Comparison of ENCODE assay signal across 15 mouse cellular contexts in the genomic region with DNA sequence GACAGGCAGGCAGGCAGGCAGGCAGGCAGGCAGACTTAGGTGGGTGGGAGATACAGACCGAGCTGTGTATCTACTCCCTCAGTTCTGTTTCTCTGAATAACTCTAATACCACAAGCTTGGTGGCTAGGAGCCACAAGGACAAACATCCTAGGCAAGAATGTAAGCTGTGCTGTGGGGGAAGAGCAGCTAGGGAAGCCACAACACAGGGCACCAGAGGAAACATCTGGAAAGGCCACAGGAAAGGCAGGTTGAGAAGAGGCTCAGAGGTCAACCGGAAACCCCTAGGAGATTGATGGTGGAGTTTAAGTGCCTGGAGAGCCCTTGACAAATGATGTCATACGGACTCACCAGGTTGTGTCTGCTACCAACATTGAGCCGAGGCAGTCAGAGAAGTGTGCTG. TPM values are rescaled to one million over a fixed set of nuclear protein-coding genes. Genes with fewer than 3 reads are reported as not detected.
DNase-seq lines count a peak whose midpoint lies in the region; ATAC-seq and TF ChIP-seq lines count a peak whose summit lies in the region.
"Had no signal": no experiment of that assay in that cellular context is flagged by ENCODE, and none has a peak within 500 bp of the region (broad histone marks: within the 10 kb centered on the region; RNA-seq: fewer than 3 reads in every experiment).

No protein-coding gene starts in this region.

- no peaks in the 10 kb centered on the region for H3K4me1 ChIP-seq in heart, embryonic 11.5 days (ENCODE audit: control insufficient read depth, insufficient read depth, low read length)
- H3K4me1 ChIP-seq in liver, postnatal 0 days (ENCODE audit: insufficient read depth), result no peaks in the 10 kb centered on the region
- H3K4me1 ChIP-seq in liver, embryonic 11.5 days (replicated peaks; ENCODE audit: control insufficient read depth, insufficient read depth, low read length), result no peaks in the 10 kb centered on the region
- H3K4me1 ChIP-seq: embryonic facial prominence, embryonic 15.5 days; forebrain, embryonic 12.5 days; midbrain, embryonic 10.5 days had no signal

- H3K27me3 ChIP-seq in heart, embryonic 11.5 days (ENCODE audit: control insufficient read depth, insufficient read depth, low read length), result no peaks in the 10 kb centered on the region
- H3K27me3 ChIP-seq in liver, postnatal 0 days (ENCODE audit: insufficient read depth, low read length), result no peaks in the 10 kb centered on the region
- H3K27me3 ChIP-seq in liver, embryonic 11.5 days (replicated peaks; ENCODE audit: control insufficient read depth, insufficient read depth, low read length), result no peaks in the 10 kb centered on the region
- H3K27me3 ChIP-seq: embryonic facial prominence, embryonic 15.5 days; forebrain, embryonic 12.5 days had no signal

- no peak overlapping the region for H3K4me3 ChIP-seq in heart, embryonic 11.5 days (ENCODE audit: low read depth, low read length)
- H3K4me3 ChIP-seq in liver, postnatal 0 days (ENCODE audit: low read depth, low read length), result no peak overlapping the region
- H3K4me3 ChIP-seq in liver, embryonic 11.5 days (ENCODE audit: low read depth, low read length), result no peak overlapping the region
- H3K4me3 ChIP-seq: embryonic facial prominence, embryonic 15.5 days; forebrain, embryonic 12.5 days; midbrain, embryonic 10.5 days had no signal

- H3K9me3 ChIP-seq in heart, embryonic 11.5 days (replicated peaks; ENCODE audit: control insufficient read depth, low read length), result no peaks in the 10 kb centered on the region
- no peaks in the 10 kb centered on the region for H3K9me3 ChIP-seq in liver, postnatal 0 days (ENCODE audit: low read length)
- H3K9me3 ChIP-seq in liver, embryonic 11.5 days (ENCODE audit: control insufficient read depth, low read length), result no peaks in the 10 kb centered on the region
- H3K9me3 ChIP-seq: embryonic facial prominence, embryonic 15.5 days; forebrain, embryonic 12.5 days; midbrain, embryonic 10.5 days had no signal

- peak overlapping the region; percentile 6; the same call in 1 of the 2 replicates for H3K9ac ChIP-seq in heart, embryonic 11.5 days (ENCODE audit: low read depth, low read length)
- H3K9ac ChIP-seq in liver, postnatal 0 days (replicated peaks), result no peak overlapping the region
- H3K9ac ChIP-seq in liver, embryonic 11.5 days (ENCODE audit: low read depth, low read length), result no peak overlapping the region
- H3K9ac ChIP-seq: embryonic facial prominence, embryonic 15.5 days; forebrain, embryonic 12.5 days had no signal

- no peak for DNase-seq in heart, postnatal 14 days
- DNase-seq in liver, postnatal 0 days, result no peak
- no peak for DNase-seq in liver, embryonic 11.5 days (ENCODE audit: low spot score)
- peak; percentile 25 for DNase-seq in embryo, embryonic 11 days
- DNase-seq in lung, postnatal 10 days, result peak; percentile 47
- DNase-seq in left cerebral cortex, postnatal 4 days, result no peak
- DNase-seq: cerebellum, adult 9-11 months; heart, adult 11 months; heart, postnatal 36 days; right cerebral cortex, postnatal 14 days had no signal

- TF ChIP-seq EP300 in liver, postnatal 0 days (IDR thresholded peaks at IDR 0.05; ENCODE audit: low read depth), result no peak

- intact Hi-C loops in heart, postnatal 14 days (cut with DNase I), result no loop called here
- intact Hi-C loops in left cerebral cortex, postnatal 4 days (cut with DNase I), result no loop called here

- no peak for ATAC-seq in heart, embryonic 11.5 days (replicated peaks; ENCODE audit: insufficient number of reproducible peaks, low FRiP score, low TSS enrichment)
- ATAC-seq in liver, postnatal 0 days, result peak; percentile 29; the same call in 1 of the 2 replicates
- ATAC-seq in liver, embryonic 11.5 days (replicated peaks; ENCODE audit: low FRiP score), result no peak; the same call in 1 of the 2 replicates
- ATAC-seq: activated CD4-positive, CD25-positive, alpha-beta regulatory T cell, adult 4 months had no signal

- H3K27ac ChIP-seq in heart, embryonic 11.5 days (ENCODE audit: low read depth, low read length), result no peak overlapping the region
- H3K27ac ChIP-seq in liver, postnatal 0 days (ENCODE audit: low read depth), result no peak overlapping the region
- no peak overlapping the region for H3K27ac ChIP-seq in liver, embryonic 11.5 days (ENCODE audit: low read depth, low read length)
- H3K27ac ChIP-seq: embryonic facial prominence, embryonic 15.5 days; forebrain, embryonic 12.5 days; midbrain, embryonic 10.5 days had no signal

- WGBS in heart, embryonic 11.5 days (ENCODE audit: insufficient replicate concordance), result 44% methylated on average over 4 of the region's 4 CpGs
- 25% methylated on average over 4 of the region's 4 CpGs for WGBS in liver, postnatal 0 days (ENCODE audit: insufficient replicate concordance)
- WGBS in liver, embryonic 11.5 days, result 27% methylated on average over 4 of the region's 4 CpGs

- H3K36me3 ChIP-seq in heart, embryonic 11.5 days (ENCODE audit: control insufficient read depth, insufficient read depth, low read length), result no peaks in the 10 kb centered on the region
- no peaks in the 10 kb centered on the region for H3K36me3 ChIP-seq in liver, postnatal 0 days (replicated peaks; ENCODE audit: insufficient read depth, low read length)
- H3K36me3 ChIP-seq in liver, embryonic 11.5 days (ENCODE audit: control insufficient read depth, insufficient read depth, low read length), result no peaks in the 10 kb centered on the region
- H3K36me3 ChIP-seq: embryonic facial prominence, embryonic 15.5 days; forebrain, embryonic 12.5 days; midbrain, embryonic 10.5 days had no signal

- H3K4me2 ChIP-seq in heart, embryonic 11.5 days, result no peak overlapping the region
- no peak overlapping the region for H3K4me2 ChIP-seq in liver, postnatal 0 days (ENCODE audit: low read depth, low read length)
- no peak overlapping the region for H3K4me2 ChIP-seq in liver, embryonic 11.5 days
- H3K4me2 ChIP-seq: embryonic facial prominence, embryonic 15.5 days; forebrain, embryonic 12.5 days had no signal

- no peak for TF ChIP-seq CTCF in liver, postnatal 0 days (IDR thresholded peaks at IDR 0.05; ENCODE audit: low read depth)

RNA-seq across cellular contexts. Expression of gene Adcy9, which starts 16.4 kb away (rescaled TPM):
- 0.99 and 1.2 TPM in 2 replicates for polyA plus RNA-seq in heart, embryonic 11.5 days (2014; fragmentation: Nextera tagmentation; extraction: Ambion mirVana)
- 10 to 100 TPM; 21.2 to 25.0 TPM for total RNA-seq in heart, postnatal 14 days (2021)
- 0.80 and 0.94 TPM in 2 replicates for polyA plus RNA-seq in liver, postnatal 0 days (2015; fragmentation: Nextera tagmentation; extraction: Ambion mirVana)
- polyA plus RNA-seq in liver, embryonic 11.5 days (2014; fragmentation: Nextera tagmentation; extraction: Ambion mirVana), result 1.6 and 2.1 TPM in 2 replicates
- total RNA-seq in left cerebral cortex, postnatal 4 days (2021), result 10 to 100 TPM; 21.1 to 22.3 TPM

Comparison
In these comparisons a context has a peak if more than half of its experiments do, and no peak if none do; other contexts are left out.
1. DNase-seq: peak in embryo, embryonic 11 days (single experiment) and lung, postnatal 10 days (single experiment); none in heart, postnatal 14 days (0 of 2), liver, postnatal 0 days (single experiment), liver, embryonic 11.5 days (single experiment) and left cerebral cortex, postnatal 4 days (single experiment).